Mouse (Mus musculus): ENCODE data around the gene 6030468B19Rik.

- no peak for TF ChIP-seq POLR2A (IDR thresholded peaks at IDR 0.05; ENCODE audit: low read depth, low read length)
- no peak for TF ChIP-seq CTCF (IDR thresholded peaks at IDR 0.05; ENCODE audit: extremely low read depth, insufficient read depth, insufficient read length, insufficient replicate concordance)
Observed at GRCm38 (mm10) chr11:117821868-117822267, 24.4 kb downstream of the 6030468B19Rik start.

Measured in spleen, adult 2 months (tissue).